Mouse (Mus musculus) retina, embryonic 14.5 days (tissue): ENCODE results near the gene Bpnt1.

Experiments used
- DNase-seq: peaks from one replicate; pipeline ENCODE4 v3.0.0-alpha.2; 2015; ENCODE audit warnings: low spot score

The Bpnt1 gene

GRCm38 (mm10) chr1:185331364-185331763 is 585 bp upstream of the Bpnt1 start:
- no peak for DNase-seq

GRCm38 (mm10) chr1:185333651-185334050 is 1.7 kb downstream of the Bpnt1 start:
- DNase-seq: no peak

GRCm38 (mm10) chr1:185334136-185334535 is 2.2 kb downstream of the Bpnt1 start:
- DNase-seq: no peak

GRCm38 (mm10) chr1:185335231-185335765 is 3.3 kb downstream of the Bpnt1 start:
- DNase-seq: no peak

- DNase-seq: no peak
Observed at GRCm38 (mm10) chr1:185336535-185336934, 4.6 kb downstream of the Bpnt1 start.

- no peak for DNase-seq
Observed at GRCm38 (mm10) chr1:185342441-185342840, 10.5 kb downstream of the Bpnt1 start.

- DNase-seq: no peak
Observed at GRCm38 (mm10) chr1:185343422-185343821, 11.5 kb downstream of the Bpnt1 start.

GRCm38 (mm10) chr1:185346188-185346587 is 14.2 kb downstream of the Bpnt1 start:
- no peak for DNase-seq

GRCm38 (mm10) chr1:185349741-185350140 is 17.8 kb downstream of the Bpnt1 start:
- no peak for DNase-seq

- no peak for DNase-seq
Observed at GRCm38 (mm10) chr1:185350611-185351010, 18.7 kb downstream of the Bpnt1 start.

GRCm38 (mm10) chr1:185352151-185352550 is 20.2 kb downstream of the Bpnt1 start:
- no peak for DNase-seq

- DNase-seq: no peak
Observed at GRCm38 (mm10) chr1:185353351-185353750, 21.4 kb downstream of the Bpnt1 start.

- no peak for DNase-seq
Observed at GRCm38 (mm10) chr1:185354731-185355130, 22.8 kb downstream of the Bpnt1 start.

- no peak for DNase-seq
Observed at GRCm38 (mm10) chr1:185356246-185356645, 24.3 kb downstream of the Bpnt1 start.

- no peak for DNase-seq
Observed at GRCm38 (mm10) chr1:185358211-185358610, 26.3 kb downstream of the Bpnt1 start.

- peak; percentile 99 for DNase-seq
Observed at GRCm38 (mm10) chr1:185362677-185363520, 30.9 kb downstream of the Bpnt1 start, which contains the start of gene Eprs. Gene Eprs (plus strand): TSS chr1:185363044.

- DNase-seq: peak; percentile 70
Observed at GRCm38 (mm10) chr1:185363526-185364182, 31.7 kb downstream of the Bpnt1 start.

GRCm38 (mm10) chr1:185364183-185364540 is 32.2 kb downstream of the Bpnt1 start:
- DNase-seq: peak; percentile 1

- DNase-seq: no peak
Observed at GRCm38 (mm10) chr1:185367383-185367782, 35.4 kb downstream of the Bpnt1 start.

- DNase-seq: no peak
Observed at GRCm38 (mm10) chr1:185369979-185370378, 38.0 kb downstream of the Bpnt1 start.

GRCm38 (mm10) chr1:185376390-185376789 is 44.4 kb downstream of the Bpnt1 start:
- DNase-seq: no peak

GRCm38 (mm10) chr1:185377429-185377828 is 45.5 kb downstream of the Bpnt1 start:
- DNase-seq: no peak

GRCm38 (mm10) chr1:185401615-185402014 is 69.7 kb downstream of the Bpnt1 start:
- no peak for DNase-seq
